Mouse (Mus musculus): Measurements from ENCODE around the gene Lrrc23. TPM values are rescaled to one million over a fixed set of nuclear protein-coding genes. Genes with fewer than 3 reads are reported as not detected.
A peak's percentile ranks its signal among the peaks of the same experiment; 100 is the strongest.

The Lrrc23 gene
- polyA plus RNA-seq, 1 experiment from 2014 or later: not detected

DNA sequence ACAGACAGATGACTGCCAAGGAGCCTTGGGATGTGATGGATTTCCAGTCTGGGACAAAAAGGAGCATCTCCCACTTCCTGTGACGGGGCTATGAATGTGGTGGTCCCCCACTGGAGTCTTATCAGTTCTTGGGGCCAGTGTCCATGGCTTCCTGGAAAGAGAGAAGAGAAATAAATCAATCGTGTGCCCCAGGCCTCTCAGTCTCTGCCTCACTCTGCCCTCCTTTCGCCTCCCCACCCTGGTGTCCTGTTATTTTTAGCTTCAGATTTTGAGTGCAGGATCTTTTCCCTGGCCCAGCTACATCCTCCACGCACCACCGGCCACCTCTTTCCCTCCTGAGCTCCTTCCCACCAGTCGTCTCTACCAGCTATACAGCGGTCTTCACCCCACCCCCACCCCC, 9.5 kb downstream of the Lrrc23 start:
- DNase-seq (ENCODE audit: low read depth, low spot score) (no peak), ATAC-seq (no peak)
- TF ChIP-seq CTCF (IDR thresholded peaks at IDR 0.05): no peak
- CTCF ChIA-PET: interaction anchor here (0.9 to 1.5 kb wide), 2 partner anchors 36 to 67 kb away, joined by 3 to 4 read pairs; no protein-coding TSS in a partner anchor
- no peaks in the 10 kb centered on the region for H3K27me3 ChIP-seq
- in situ Hi-C loops (cut with MboI; ENCODE audit: low pct_unique_long_range_greater_than_20kb): loop anchor here (25.0 kb wide), 1 partner anchor 283 kb away; the partner anchor contains the start of gene C1rl
- POLR2A ChIA-PET: no interaction called here

DNA sequence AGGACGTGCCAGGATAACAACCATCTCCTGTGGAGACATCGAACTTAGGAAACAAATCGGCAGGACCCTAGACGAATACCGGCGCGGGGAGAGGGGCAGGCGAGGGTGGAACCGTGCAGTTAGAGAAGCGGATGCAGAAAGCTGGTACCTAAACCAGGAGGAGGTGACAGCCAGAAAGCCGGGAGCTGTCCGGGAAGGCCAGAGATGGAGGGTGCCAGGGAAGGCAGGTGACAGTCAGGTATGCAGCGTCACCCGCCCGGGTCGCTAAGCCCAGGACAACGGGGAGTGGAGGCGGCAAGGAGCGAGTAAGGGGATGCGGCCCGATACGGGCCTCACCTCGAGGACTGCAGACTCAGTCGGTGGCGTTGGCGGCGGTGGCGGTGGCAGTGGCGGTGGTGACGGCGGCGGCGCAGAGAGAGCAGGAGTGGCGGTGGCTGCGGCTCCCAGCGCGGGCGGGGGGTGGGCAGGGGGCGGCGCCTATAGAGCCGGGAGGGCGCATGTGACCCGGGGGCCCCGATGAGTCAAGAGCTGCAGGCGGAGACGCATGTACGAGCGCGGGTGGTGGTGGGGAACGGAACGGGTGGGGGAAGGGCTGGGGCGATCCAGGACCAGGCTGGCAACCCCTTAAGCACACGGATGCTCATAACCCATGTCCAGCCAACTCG, 10.3 kb downstream of the Lrrc23 start, which contains the start of gene Eno2:
Eno2 (minus strand) TSS at position 573 of the 665 bp plus-strand sequence.
- DNase-seq (ENCODE audit: low read depth, low spot score): no peak
- POLR2A ChIA-PET: no interaction called here
- CTCF ChIA-PET: no interaction called here
- no peak for TF ChIP-seq CTCF (IDR thresholded peaks at IDR 0.05)
- ATAC-seq: peak; percentile 45
- in situ Hi-C loops (cut with MboI; ENCODE audit: low pct_unique_long_range_greater_than_20kb): loop anchor here (25.0 kb wide), 1 partner anchor 282 kb away; the partner anchor contains the start of gene C1rl
- H3K27me3 ChIP-seq: no peaks in the 10 kb centered on the region

DNA sequence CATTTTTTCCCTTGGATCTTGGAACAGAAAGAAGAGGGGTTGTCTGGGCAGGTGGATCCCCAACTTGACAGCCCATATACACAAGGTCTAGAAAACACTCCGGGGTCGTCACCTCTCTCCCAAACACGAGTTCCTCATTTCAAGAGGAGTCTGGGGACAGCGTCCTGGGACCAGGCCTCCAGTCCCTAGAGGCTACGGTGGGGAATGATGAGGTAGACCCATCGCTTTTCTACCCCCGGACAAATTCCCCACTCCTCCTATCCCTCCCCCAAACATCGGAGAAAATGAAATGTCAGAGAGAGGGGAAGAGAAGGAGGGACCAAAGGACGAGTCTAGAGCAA, 10.9 kb downstream of the Lrrc23 start:
- H3K27me3 ChIP-seq: no peaks in the 10 kb centered on the region
- no peak for TF ChIP-seq CTCF (IDR thresholded peaks at IDR 0.05)
- ATAC-seq (no peak), DNase-seq (ENCODE audit: low read depth, low spot score) (no peak)
- in situ Hi-C loops (cut with MboI; ENCODE audit: low pct_unique_long_range_greater_than_20kb): loop anchor here (25.0 kb wide), 1 partner anchor 281 kb away; the partner anchor contains the start of gene C1rl
- CTCF ChIA-PET: no interaction called here
- POLR2A ChIA-PET: no interaction called here

DNA sequence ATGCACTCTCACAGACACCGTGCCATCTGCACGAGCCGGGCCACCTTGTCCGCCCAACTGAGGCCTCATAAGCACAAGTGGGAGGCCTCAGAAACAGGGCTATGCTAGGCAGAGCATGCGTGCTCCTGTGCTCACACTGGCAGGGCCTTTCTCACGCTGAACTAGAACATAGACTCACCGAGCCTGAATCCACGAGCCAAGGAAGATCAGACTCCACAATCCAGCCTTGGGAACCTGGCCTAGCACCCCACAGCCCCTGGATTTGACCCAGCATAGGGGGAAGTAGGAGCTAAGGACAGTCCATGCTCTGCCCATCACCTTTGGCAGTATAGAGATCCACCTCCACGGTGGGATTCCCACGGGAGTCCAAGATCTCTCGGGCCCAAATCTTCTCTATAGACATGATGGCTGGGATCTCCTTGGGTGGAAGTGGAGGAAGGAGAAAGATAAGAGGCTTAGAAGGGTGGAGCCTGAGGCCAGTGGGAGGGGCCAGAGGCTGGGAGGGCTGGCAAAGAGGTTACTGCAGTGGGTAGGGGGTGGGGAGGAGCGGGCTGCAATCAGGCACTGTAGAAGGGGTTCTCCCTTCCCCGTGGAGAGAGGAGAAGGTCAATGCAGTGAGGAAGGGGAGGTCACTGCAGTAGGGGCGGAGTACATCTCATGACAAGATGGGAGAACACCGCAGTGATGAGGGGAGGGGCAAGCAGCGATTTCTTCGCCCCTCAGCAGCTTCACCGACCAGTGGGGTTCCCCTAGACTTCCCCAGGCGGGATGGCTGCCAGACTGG, 11.4 kb downstream of the Lrrc23 start:
- POLR2A ChIA-PET: no interaction called here
- no peak for DNase-seq (ENCODE audit: low read depth, low spot score)
- no peaks in the 10 kb centered on the region for H3K27me3 ChIP-seq
- ATAC-seq: no peak
- TF ChIP-seq CTCF (IDR thresholded peaks at IDR 0.05): no peak
- in situ Hi-C loops (cut with MboI; ENCODE audit: low pct_unique_long_range_greater_than_20kb): loop anchor here (25.0 kb wide), 1 partner anchor 281 kb away; the partner anchor contains the start of gene C1rl
- CTCF ChIA-PET: no interaction called here

DNA sequence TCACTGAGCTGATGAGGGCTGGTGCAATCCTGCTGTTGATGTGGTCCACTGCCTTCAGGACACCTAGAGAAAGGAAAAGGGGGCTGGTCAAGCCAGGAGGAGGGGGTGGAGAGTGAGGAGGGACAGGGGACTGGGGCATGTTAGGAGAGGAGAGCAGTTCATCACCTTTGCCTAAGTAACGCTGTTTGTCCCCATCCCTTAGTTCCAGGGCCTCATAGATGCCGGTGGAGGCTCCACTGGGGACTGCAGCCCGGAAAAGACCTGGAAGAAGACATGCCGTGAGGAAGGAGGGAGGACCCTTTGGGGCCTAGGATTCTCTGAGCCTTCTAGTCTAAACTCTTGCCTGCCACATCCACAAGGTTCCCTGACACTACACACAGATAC, 12.0 kb downstream of the Lrrc23 start:
- ATAC-seq: no peak
- CTCF ChIA-PET: no interaction called here
- TF ChIP-seq CTCF (IDR thresholded peaks at IDR 0.05): no peak
- DNase-seq (ENCODE audit: low read depth, low spot score): no peak
- in situ Hi-C loops (cut with MboI; ENCODE audit: low pct_unique_long_range_greater_than_20kb): loop anchor here (25.0 kb wide), 1 partner anchor 280 kb away; the partner anchor contains the start of gene C1rl
- POLR2A ChIA-PET: no interaction called here
- no peaks in the 10 kb centered on the region for H3K27me3 ChIP-seq

- in situ Hi-C loops (cut with MboI; ENCODE audit: low pct_unique_long_range_greater_than_20kb): loop anchor here (25.0 kb wide), 1 partner anchor 279 kb away; the partner anchor contains the start of gene C1rl
- ATAC-seq: no peak
- ChIA-PET CTCF (no interaction called here), POLR2A (no interaction called here)
- no peak for DNase-seq (ENCODE audit: low read depth, low spot score)
- no peaks in the 10 kb centered on the region for H3K27me3 ChIP-seq
- TF ChIP-seq CTCF (IDR thresholded peaks at IDR 0.05): no peak
Observed at GRCm38 (mm10) chr6:124765951-124766350, 13.6 kb downstream of the Lrrc23 start.

GRCm38 (mm10) chr6:124759259-124759658, 20.3 kb downstream of the Lrrc23 start:
- in situ Hi-C loops (cut with MboI; ENCODE audit: low pct_unique_long_range_greater_than_20kb): loop anchor here (25.0 kb wide), 1 partner anchor 272 kb away; the partner anchor contains the start of gene C1rl
- peak; percentile 23 for ATAC-seq
- ChIA-PET CTCF (interaction anchor here (0.9 to 3.2 kb wide), 17 partner anchors 14 to 122 kb away, joined by 3 to 19 read pairs (median 4); partner anchors contain the start of genes Emg1, Grcc10, Lpcat3 and Lrrc23), POLR2A (interaction anchor here (0.6 to 3.5 kb wide), 8 partner anchors 15 to 1885 kb away, joined by 3 to 25 read pairs (median 3); partner anchors contain the start of gene Necap1)
- peak; percentile 61 for DNase-seq (ENCODE audit: low read depth, low spot score)
- H3K27me3 ChIP-seq: no peaks in the 10 kb centered on the region
- TF ChIP-seq CTCF (IDR thresholded peaks at IDR 0.05): no peak

DNA sequence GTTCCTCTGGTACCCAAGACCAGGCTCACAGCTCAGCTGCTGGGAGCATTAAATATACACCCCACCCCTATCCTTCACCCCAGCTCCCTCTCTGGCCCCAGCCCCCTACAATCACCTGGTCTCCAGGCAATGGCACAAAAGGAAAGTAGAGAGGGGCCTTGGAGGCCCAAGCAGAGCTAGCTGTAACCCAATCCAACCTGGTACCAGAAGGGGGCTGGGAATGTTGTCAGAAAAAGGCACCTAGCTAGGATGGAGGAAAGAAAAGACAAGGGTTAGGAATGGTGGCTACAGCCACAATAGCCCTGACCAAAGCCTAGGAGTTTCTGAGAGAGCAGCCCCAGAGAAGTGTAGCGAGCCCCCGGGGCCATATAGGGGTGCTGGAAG, 20.7 kb downstream of the Lrrc23 start:
- no peak for TF ChIP-seq CTCF (IDR thresholded peaks at IDR 0.05)
- in situ Hi-C loops (cut with MboI; ENCODE audit: low pct_unique_long_range_greater_than_20kb): loop anchor here (25.0 kb wide), 1 partner anchor 272 kb away; the partner anchor contains the start of gene C1rl
- no peak for DNase-seq (ENCODE audit: low read depth, low spot score)
- CTCF ChIA-PET: interaction anchor here (0.9 to 3.2 kb wide), 18 partner anchors 14 to 121 kb away, joined by 3 to 19 read pairs (median 4); partner anchors contain the start of genes Emg1, Grcc10, Lpcat3 and Lrrc23
- no peaks in the 10 kb centered on the region for H3K27me3 ChIP-seq
- ATAC-seq: no peak
- POLR2A ChIA-PET: interaction anchor here (0.6 to 3.5 kb wide), 9 partner anchors 14 to 1885 kb away, joined by 3 to 25 read pairs (median 3); partner anchors contain the start of gene Necap1

DNA sequence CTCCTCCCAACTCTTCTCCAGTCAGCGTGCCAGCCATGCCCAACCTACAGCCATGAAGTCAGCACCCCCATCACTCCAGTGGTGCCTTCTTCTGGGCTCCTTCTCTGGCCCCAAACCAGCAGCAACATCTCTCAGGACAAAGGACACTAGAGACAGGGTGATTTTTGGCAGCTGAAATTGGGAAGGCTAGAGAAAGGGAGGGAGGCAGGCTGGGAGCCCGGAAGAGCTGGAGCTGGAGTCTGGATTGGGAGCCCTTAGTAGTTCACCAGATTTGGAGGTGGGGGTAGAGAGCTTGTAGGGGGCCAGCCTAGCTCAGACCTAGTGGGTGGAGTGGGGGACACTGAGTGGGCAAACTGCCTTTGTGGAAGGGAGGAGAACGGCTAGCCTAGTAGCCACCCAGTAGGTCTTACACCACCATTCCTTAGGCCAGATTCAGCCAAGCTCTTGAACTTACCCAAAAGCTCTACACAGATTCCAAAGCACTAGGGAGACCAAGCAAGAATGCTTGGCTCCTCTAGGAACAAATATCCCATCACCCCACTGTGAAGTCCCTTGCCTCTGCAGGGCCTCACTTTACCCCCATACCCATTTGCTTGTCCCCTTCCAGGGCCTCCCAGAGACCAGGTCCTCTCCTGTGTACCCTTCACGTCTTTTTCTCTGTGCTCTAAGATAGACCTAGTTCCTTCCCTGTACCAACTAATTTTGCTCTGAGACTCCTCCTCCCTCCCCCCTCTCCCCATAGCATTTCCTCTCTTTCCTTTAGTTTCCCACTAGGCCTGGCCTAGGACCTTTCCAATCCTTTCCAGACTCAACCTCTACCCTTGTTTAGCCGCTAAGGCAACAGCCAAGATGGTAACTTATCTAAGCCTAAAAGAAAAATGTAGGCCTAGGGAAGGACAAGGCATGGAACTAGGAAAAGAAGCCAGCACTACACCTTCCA, 21.3 kb downstream of the Lrrc23 start:
- TF ChIP-seq CTCF (IDR thresholded peaks at IDR 0.05): no peak
- DNase-seq (ENCODE audit: low read depth, low spot score): no peak
- no peak for ATAC-seq
- ChIA-PET CTCF (interaction anchor here (1.0 to 3.2 kb wide), 9 partner anchors 13 to 95 kb away, joined by 3 to 19 read pairs (median 4); partner anchors contain the start of genes Grcc10 and Lpcat3), POLR2A (interaction anchor here (0.6 to 3.5 kb wide), 8 partner anchors 14 to 1884 kb away, joined by 3 to 25 read pairs (median 4); partner anchors contain the start of genes Grcc10 and Necap1)
- in situ Hi-C loops (cut with MboI; ENCODE audit: low pct_unique_long_range_greater_than_20kb): loop anchor here (25.0 kb wide), 1 partner anchor 271 kb away; the partner anchor contains the start of gene C1rl
- H3K27me3 ChIP-seq: no peaks in the 10 kb centered on the region
